Mouse (Mus musculus) midbrain, postnatal 0 days (tissue): ENCODE results near the gene Mtif2. TPM values are rescaled to one million over a fixed set of nuclear protein-coding genes. Genes with fewer than 3 reads are reported as not detected.

Experiments used
- ATAC-seq: fragments of 200-750 bp; cut with Nextera tagmentation; 2 replicates; pipeline ENCODE4 v1.8.0; 2017; ENCODE audit warnings: moderate number of reproducible peaks, mild to moderate bottlenecking, moderate TSS enrichment, moderate library complexity; ENCODE audit not compliant: low FRiP score
- DNase-seq: peaks from one replicate; pipeline ENCODE4 v3.0.0-alpha.2; 2015; ENCODE audit warnings: low spot score
- H3K27ac ChIP-seq: fragments of 300-500 bp; sonication (generic); 2 replicates; pipeline ENCODE4 v1.5.1; 2014; ENCODE audit warnings: low read depth, mild to moderate bottlenecking, low read length, mixed read lengths
- H3K27me3 ChIP-seq: fragments of 300-500 bp; sonication (generic); 2 replicates; pipeline ENCODE4 v1.6.1; 2014; ENCODE audit warnings: low read length, control low read depth, mixed read lengths; ENCODE audit not compliant: insufficient read depth
- H3K36me3 ChIP-seq: fragments of 300-500 bp; sonication (generic); 2 replicates; pipeline ENCODE4 v1.6.1; 2014; ENCODE audit warnings: low read length, control low read depth, mixed read lengths; ENCODE audit not compliant: insufficient read depth
- H3K4me1 ChIP-seq: fragments of 300-500 bp; sonication (generic); 2 replicates; pipeline ENCODE4 v1.6.1; 2014; ENCODE audit warnings: mild to moderate bottlenecking, control low read depth, antibody characterized with exemption, low read length, mixed read lengths; ENCODE audit not compliant: insufficient read depth
- H3K4me2 ChIP-seq: fragments of 300-500 bp; sonication (generic); 2 replicates; pipeline ENCODE4 v1.6.1; 2014; ENCODE audit warnings: low read depth, mild to moderate bottlenecking, low read length, mixed read lengths; ENCODE audit not compliant: poor library complexity, severe bottlenecking
- H3K4me3 ChIP-seq: fragments of 300-500 bp; sonication (generic); 2 replicates; pipeline ENCODE4 v1.5.1; 2014; ENCODE audit warnings: low read depth, mild to moderate bottlenecking, low read length, moderate library complexity
- H3K9ac ChIP-seq: fragments of 300-500 bp; sonication (generic); replicated peaks from 2 replicates; pipeline ENCODE4 v1.6.1; 2014; ENCODE audit warnings: mild to moderate bottlenecking, low read length, moderate library complexity, mixed read lengths; ENCODE audit not compliant: poor library complexity, severe bottlenecking
- H3K9me3 ChIP-seq: fragments of 300-500 bp; sonication (generic); 2 replicates; pipeline ENCODE4 v1.6.1; 2016; ENCODE audit warnings: low read length, control low read depth
- CTCF ChIP-seq: IDR thresholded peaks from 2 replicates; pipeline ENCODE4 v1.5.1; 2016; ENCODE audit warnings: antibody characterized with exemption, mild to moderate bottlenecking
- WGBS: fragments of 180-500 bp; shearing (Covaris S2); extraction: QIAGEN DNeasy Blood & Tissue Kit; methylation state at CpG from one replicate; pipeline ENCODE4 v1.1.7; 2014; 5-methylcytosine and 5-hydroxymethylcytosine counted together
- polyA plus RNA-seq: library from polyadenylated mRNA; unstranded; fragments of >200 nt; fragmentation: Nextera tagmentation; extraction: Ambion mirVana; gene quantifications from 2 replicates; pipeline ENCODE4 v1.2.1, GENCODE M21; 2015
- total RNA-seq: library from RNA; depleted of rRNA; stranded (reverse); fragments of >200 nt; gene quantifications from 2 replicates; pipeline ENCODE4 v1.2.3, GENCODE M21; 2014

Gene Mtif2
- total and polyA plus RNA-seq, 2 experiments from 2014 or later: 19.7 to 35.9 TPM

DNA sequence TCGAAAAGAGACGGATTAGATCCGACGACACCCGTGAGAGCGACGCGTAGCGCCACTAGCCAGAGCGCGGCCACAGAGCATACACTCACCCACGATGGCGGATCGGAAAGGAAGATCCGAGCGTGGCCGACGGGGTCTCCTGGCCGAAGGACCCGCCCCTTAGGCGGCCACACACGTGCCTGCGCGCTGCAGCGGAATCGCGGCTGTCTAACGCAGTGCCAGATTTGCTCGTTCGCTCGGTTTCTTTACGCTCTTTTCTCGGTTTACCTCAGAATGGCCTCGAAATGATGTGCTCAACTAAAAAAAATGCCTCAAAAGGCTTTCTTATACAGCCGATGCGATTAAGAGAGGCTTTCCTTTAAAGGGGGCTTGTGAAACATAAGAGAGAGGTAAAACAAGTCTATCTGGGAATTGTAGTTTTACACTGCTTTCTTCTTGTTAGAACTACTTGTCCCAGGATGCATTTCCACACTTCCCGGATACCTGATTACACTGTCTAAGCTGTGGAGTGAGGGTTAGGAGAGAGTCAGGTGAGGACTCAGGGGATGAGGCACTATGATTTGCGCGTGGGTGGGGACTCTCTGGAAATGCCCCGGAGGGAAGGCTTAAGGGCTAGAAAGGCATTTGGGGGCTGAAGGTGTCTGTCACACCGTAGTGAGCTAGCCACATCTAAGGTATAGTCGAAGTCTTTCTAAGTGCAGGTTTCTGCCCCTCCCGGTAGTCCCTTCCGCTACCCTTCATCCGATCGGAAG is 21.7 kb downstream of the Mtif2 start, which contains the start of the genes Clhc1 and Rps27a:
Gene Clhc1, plus strand, starts transcription at position 199 of the 752 bp plus-strand sequence.
Gene Rps27a, minus strand, starts transcription at position 358 of the 752 bp plus-strand sequence.
- under 1% methylated on average over 46 of the region's 46 CpGs for WGBS
- ATAC-seq: peak; percentile 98

DNA sequence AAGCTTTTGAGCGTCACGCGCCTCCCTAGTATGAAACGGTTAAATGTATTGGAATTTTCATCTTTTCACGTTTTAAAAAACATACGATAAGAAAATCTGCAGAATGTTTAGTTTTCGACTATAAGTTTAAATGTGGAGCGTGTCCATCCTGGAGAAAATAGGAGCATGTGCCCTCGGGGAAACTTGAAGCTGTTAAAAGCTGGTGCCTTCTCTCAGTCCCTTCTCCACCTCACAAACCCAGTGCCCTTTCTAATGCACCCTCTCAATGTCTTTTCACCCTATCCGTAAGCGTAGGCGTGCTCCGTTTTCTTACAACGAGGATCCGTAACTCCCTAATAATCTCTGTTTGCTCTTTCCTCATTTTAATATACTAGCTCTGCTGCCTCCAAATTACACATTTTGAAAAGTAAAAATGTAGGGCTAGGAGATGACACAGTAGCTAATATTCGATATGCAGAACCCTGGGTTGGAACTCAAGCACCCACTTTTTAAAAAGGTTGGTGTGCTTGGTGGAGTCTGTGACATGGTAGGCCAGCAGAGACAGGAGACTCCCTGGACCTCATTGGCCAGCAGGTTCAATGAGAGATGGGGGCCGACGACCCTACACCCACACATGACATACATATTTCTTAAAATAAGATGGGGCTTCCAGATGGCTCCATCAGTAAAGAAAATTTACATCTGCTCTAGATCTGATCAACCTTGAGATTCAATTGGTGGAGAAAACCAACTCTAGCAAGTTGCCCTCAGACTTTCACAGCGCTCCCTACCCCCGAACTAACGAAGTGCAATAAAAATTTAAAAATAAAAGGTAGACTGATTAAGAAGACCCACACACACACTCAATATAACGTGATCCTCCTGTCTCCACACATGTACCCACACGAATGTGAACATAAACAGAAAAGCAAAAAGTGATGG is 22.6 kb downstream of the Mtif2 start:
- 28% methylated on average over 23 of the region's 23 CpGs for WGBS
- no peak for ATAC-seq
- TF ChIP-seq CTCF: no peak

More for the DNA sequence above, 21.7 kb downstream of the Mtif2 start, which contains the start of the genes Clhc1 and Rps27a:
- Histone ChIP-seq H3K9me3 (no peaks in the 10 kb centered on the region), H3K27ac (peak within 1 kb of the TSS; percentile 93), H3K27me3 (no peaks in the 10 kb centered on the region), H3K4me3 (peak within 1 kb of the TSS; percentile 74), H3K4me2 (peak within 1 kb of the TSS; percentile 72), H3K9ac (peak within 1 kb of the TSS; percentile 89), H3K36me3 (peaks cover 6% of the 10 kb centered on the region; the same call in 1 of the 2 replicates), H3K4me1 (no peaks in the 10 kb centered on the region)
- DNase-seq: peak; percentile 94
- peak; percentile 45 for TF ChIP-seq CTCF

DNA sequence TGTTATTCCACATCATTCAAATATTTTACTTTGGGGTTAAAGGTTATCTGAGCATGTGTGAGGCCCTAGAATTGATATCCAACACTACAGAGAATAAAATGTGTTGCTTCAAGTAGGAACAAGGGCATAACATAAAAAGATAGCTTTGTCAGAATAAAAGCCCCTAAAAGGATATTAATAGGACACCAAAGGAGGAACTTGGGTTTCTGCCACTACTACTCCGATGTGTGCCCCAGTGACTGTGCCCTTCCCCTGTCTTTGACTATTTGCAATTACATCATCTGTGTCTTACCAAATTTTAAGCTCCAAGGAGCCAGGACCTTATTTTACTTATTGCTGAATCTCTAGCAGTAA is 23.2 kb downstream of the Mtif2 start:
- no peak for DNase-seq
- ATAC-seq: no peak
- no peaks in the 10 kb centered on the region for H3K4me1 ChIP-seq
- no peaks in the 10 kb centered on the region for H3K9me3 ChIP-seq
- WGBS: 88% methylated on average over 1 of the region's 1 CpGs
- no peak for TF ChIP-seq CTCF
- no peaks in the 10 kb centered on the region for H3K27me3 ChIP-seq
- no peak overlapping the region for H3K27ac ChIP-seq
- H3K36me3 ChIP-seq: no peaks in the 10 kb centered on the region; the same call in 1 of the 2 replicates
- no peak overlapping the region for H3K4me2 ChIP-seq
- no peak overlapping the region for H3K4me3 ChIP-seq
- H3K9ac ChIP-seq: no peak overlapping the region

More for the DNA sequence above, 22.6 kb downstream of the Mtif2 start:
- Histone ChIP-seq H3K4me1 (no peaks in the 10 kb centered on the region), H3K4me2 (peak overlapping the region; percentile 72), H3K9ac (peak overlapping the region; percentile 89), H3K27ac (peak overlapping the region; percentile 93), H3K27me3 (no peaks in the 10 kb centered on the region), H3K4me3 (peak overlapping the region; percentile 74), H3K36me3 (peaks cover 5% of the 10 kb centered on the region; the same call in 1 of the 2 replicates), H3K9me3 (no peaks in the 10 kb centered on the region)
- peak; percentile 1 for DNase-seq

DNA sequence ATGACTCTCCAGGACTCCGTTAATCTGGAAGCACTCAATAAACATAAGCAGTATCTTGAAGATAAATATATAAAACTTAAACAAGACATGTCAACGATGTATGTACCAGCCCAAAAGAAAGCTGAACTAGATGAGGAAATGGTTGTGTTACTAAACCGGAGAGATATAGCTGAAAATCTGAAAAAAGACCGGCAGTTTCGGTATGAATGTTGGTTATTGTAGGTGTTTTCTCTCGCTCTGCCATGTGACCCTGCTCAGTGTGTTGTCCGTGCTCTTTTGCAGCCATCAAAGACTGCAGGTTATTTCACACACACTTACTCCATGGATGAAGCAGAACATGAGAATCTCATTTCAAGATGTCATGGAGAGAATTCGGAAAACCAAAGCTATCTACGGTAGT is 34.2 kb downstream of the Mtif2 start:
- Histone ChIP-seq H3K9me3 (no peaks in the 10 kb centered on the region), H3K27ac (no peak overlapping the region), H3K27me3 (no peaks in the 10 kb centered on the region), H3K4me3 (no peak overlapping the region), H3K4me1 (no peaks in the 10 kb centered on the region), H3K9ac (no peak overlapping the region), H3K4me2 (no peak overlapping the region), H3K36me3 (no peaks in the 10 kb centered on the region)
- WGBS: 90% methylated on average over 9 of the region's 9 CpGs
- no peak for TF ChIP-seq CTCF
- ATAC-seq (no peak), DNase-seq (no peak)

DNA sequence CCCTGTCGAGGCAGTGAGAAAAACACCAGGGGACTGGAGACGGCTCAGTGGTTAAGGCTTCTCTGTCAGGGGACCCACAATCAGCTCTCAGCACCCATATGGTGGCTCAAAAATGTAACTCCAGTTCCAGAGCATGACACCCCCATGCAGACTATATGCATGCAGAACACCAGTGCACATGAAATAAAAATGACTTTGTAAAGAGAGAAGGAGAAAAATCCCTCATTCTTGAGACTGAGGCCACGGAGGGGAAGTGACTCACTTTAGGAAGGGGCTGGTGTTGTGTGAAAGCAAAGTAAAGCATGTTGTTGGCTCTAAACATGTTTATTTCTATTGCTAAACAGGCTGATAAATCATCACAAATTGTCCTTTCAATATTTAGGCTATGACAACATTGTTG is 34.8 kb downstream of the Mtif2 start:
- Histone ChIP-seq H3K9me3 (no peaks in the 10 kb centered on the region), H3K4me3 (no peak overlapping the region), H3K9ac (no peak overlapping the region), H3K27me3 (no peaks in the 10 kb centered on the region), H3K4me1 (no peaks in the 10 kb centered on the region), H3K36me3 (no peaks in the 10 kb centered on the region), H3K4me2 (no peak overlapping the region), H3K27ac (no peak overlapping the region)
- no peak for TF ChIP-seq CTCF
- DNase-seq: no peak
- ATAC-seq: no peak
- 86% methylated on average over 3 of the region's 3 CpGs for WGBS
